Mouse (Mus musculus): ENCODE data around the gene Magi1. TPM values are rescaled to one million over a fixed set of nuclear protein-coding genes. Genes with fewer than 3 reads are reported as not detected.

Magi1 gene
- polyA plus RNA-seq, 1 experiment from 2014 or later, result 19.9 TPM

- no peaks in the 10 kb centered on the region for H3K27me3 ChIP-seq
- H3K4me1 ChIP-seq, result no peaks in the 10 kb centered on the region
- H3K36me3 ChIP-seq, result no peaks in the 10 kb centered on the region
- 72% methylated on average over 2 of the region's 2 CpGs for WGBS
- no peak for ATAC-seq (ENCODE audit: insufficient number of reproducible peaks, insufficient read depth, low FRiP score, low TSS enrichment)
- no peak overlapping the region for H3K4me3 ChIP-seq
- H3K9me3 ChIP-seq, result no peaks in the 10 kb centered on the region
- H3K9ac ChIP-seq, result no peak overlapping the region
- H3K27ac ChIP-seq, result no peak overlapping the region
- H3K4me2 ChIP-seq (replicated peaks), result no peak overlapping the region
Observed at GRCm38 (mm10) chr6:93934700-93935099, 349.0 kb downstream of the Magi1 start.

GRCm38 (mm10) chr6:93924568-93924967 lies 359.1 kb downstream of the Magi1 start:
- no peak overlapping the region for H3K4me2 ChIP-seq (replicated peaks)
- WGBS, result 81% methylated on average over 2 of the region's 2 CpGs
- no peak for ATAC-seq (ENCODE audit: insufficient number of reproducible peaks, insufficient read depth, low FRiP score, low TSS enrichment)

GRCm38 (mm10) chr6:93923972-93924371 lies 359.7 kb downstream of the Magi1 start:
- Histone ChIP-seq H3K27ac (no peak overlapping the region), H3K27me3 (no peaks in the 10 kb centered on the region), H3K9ac (no peak overlapping the region), H3K4me2 (replicated peaks) (no peak overlapping the region), H3K4me1 (peaks cover 10% of the 10 kb centered on the region; the same call in 1 of the 2 replicates), H3K9me3 (no peaks in the 10 kb centered on the region), H3K4me3 (no peak overlapping the region), H3K36me3 (no peaks in the 10 kb centered on the region)
- WGBS, result 36% methylated on average over 3 of the region's 3 CpGs
- ATAC-seq (ENCODE audit: insufficient number of reproducible peaks, insufficient read depth, low FRiP score, low TSS enrichment), result no peak

More at GRCm38 (mm10) chr6:93924568-93924967, 359.1 kb downstream of the Magi1 start:
- Histone ChIP-seq H3K4me3 (no peak overlapping the region), H3K9ac (no peak overlapping the region), H3K27ac (no peak overlapping the region), H3K36me3 (no peaks in the 10 kb centered on the region), H3K4me1 (peaks cover 10% of the 10 kb centered on the region; the same call in 1 of the 2 replicates), H3K27me3 (no peaks in the 10 kb centered on the region), H3K9me3 (no peaks in the 10 kb centered on the region)

- no peaks in the 10 kb centered on the region for H3K27me3 ChIP-seq
- no peak for ATAC-seq (ENCODE audit: insufficient number of reproducible peaks, insufficient read depth, low FRiP score, low TSS enrichment)
- no peaks in the 10 kb centered on the region for H3K36me3 ChIP-seq
- 68% methylated on average over 5 of the region's 5 CpGs for WGBS
- no peak overlapping the region for H3K4me3 ChIP-seq
- H3K9me3 ChIP-seq, result no peaks in the 10 kb centered on the region
- no peak overlapping the region for H3K9ac ChIP-seq
- peaks cover 10% of the 10 kb centered on the region; the same call in 1 of the 2 replicates for H3K4me1 ChIP-seq
- no peak overlapping the region for H3K4me2 ChIP-seq (replicated peaks)
- H3K27ac ChIP-seq, result no peak overlapping the region
Observed at GRCm38 (mm10) chr6:93923351-93923750, 360.4 kb downstream of the Magi1 start.

- Histone ChIP-seq H3K27ac (no peak overlapping the region), H3K4me2 (replicated peaks) (no peak overlapping the region), H3K36me3 (no peaks in the 10 kb centered on the region), H3K4me3 (no peak overlapping the region), H3K4me1 (peaks cover 10% of the 10 kb centered on the region; the same call in 1 of the 2 replicates), H3K27me3 (no peaks in the 10 kb centered on the region), H3K9ac (no peak overlapping the region), H3K9me3 (no peaks in the 10 kb centered on the region)
- no peak for ATAC-seq (ENCODE audit: insufficient number of reproducible peaks, insufficient read depth, low FRiP score, low TSS enrichment)
- 84% methylated on average over 7 of the region's 7 CpGs for WGBS
Observed at GRCm38 (mm10) chr6:93922931-93923330, 360.8 kb downstream of the Magi1 start.

- Histone ChIP-seq H3K9ac (peak overlapping the region; percentile 61), H3K4me3 (peak overlapping the region; percentile 35), H3K9me3 (no peaks in the 10 kb centered on the region), H3K4me2 (replicated peaks) (peak overlapping the region; percentile 63), H3K4me1 (peaks cover 28% of the 10 kb centered on the region), H3K27ac (peak overlapping the region; percentile 92), H3K27me3 (no peaks in the 10 kb centered on the region), H3K36me3 (no peaks in the 10 kb centered on the region)
- ATAC-seq (ENCODE audit: insufficient number of reproducible peaks, insufficient read depth, low FRiP score, low TSS enrichment), result no peak; the same call in 1 of the 2 replicates
- WGBS, result 4% methylated on average over 22 of the region's 22 CpGs
Observed at GRCm38 (mm10) chr6:93913226-93913861, 370.4 kb downstream of the Magi1 start.

- 2% methylated on average over 20 of the region's 20 CpGs for WGBS
- Histone ChIP-seq H3K4me2 (replicated peaks) (peak overlapping the region; percentile 63), H3K4me3 (peak overlapping the region; percentile 35), H3K36me3 (no peaks in the 10 kb centered on the region), H3K4me1 (peaks cover 28% of the 10 kb centered on the region), H3K27me3 (no peaks in the 10 kb centered on the region), H3K27ac (peak overlapping the region; percentile 92), H3K9ac (peak overlapping the region; percentile 61), H3K9me3 (no peaks in the 10 kb centered on the region)
- ATAC-seq (ENCODE audit: insufficient number of reproducible peaks, insufficient read depth, low FRiP score, low TSS enrichment), result peak; percentile 91
Observed at GRCm38 (mm10) chr6:93912582-93913225, 371.0 kb downstream of the Magi1 start.

GRCm38 (mm10) chr6:93912003-93912581 lies 371.6 kb downstream of the Magi1 start:
- ATAC-seq (ENCODE audit: insufficient number of reproducible peaks, insufficient read depth, low FRiP score, low TSS enrichment), result 0 out of 2 replicates have a peak, but pooled peaks have one; percentile 8
- WGBS, result 7% methylated on average over 8 of the region's 8 CpGs
- Histone ChIP-seq H3K27me3 (no peaks in the 10 kb centered on the region), H3K9ac (peak overlapping the region; percentile 61), H3K4me2 (replicated peaks) (peak overlapping the region; percentile 63), H3K4me1 (peaks cover 28% of the 10 kb centered on the region), H3K4me3 (peak overlapping the region; percentile 35), H3K27ac (peak overlapping the region; percentile 92), H3K9me3 (no peaks in the 10 kb centered on the region), H3K36me3 (no peaks in the 10 kb centered on the region)

GRCm38 (mm10) chr6:93911420-93911819 lies 372.3 kb downstream of the Magi1 start:
- no peaks in the 10 kb centered on the region for H3K9me3 ChIP-seq
- H3K4me2 ChIP-seq (replicated peaks), result peak overlapping the region; percentile 63
- H3K9ac ChIP-seq, result no peak overlapping the region
- H3K4me1 ChIP-seq, result peaks cover 28% of the 10 kb centered on the region
- peak overlapping the region; percentile 92; the same call in 1 of the 2 replicates for H3K27ac ChIP-seq
- ATAC-seq (ENCODE audit: insufficient number of reproducible peaks, insufficient read depth, low FRiP score, low TSS enrichment), result no peak
- peak overlapping the region; percentile 35; the same call in 1 of the 2 replicates for H3K4me3 ChIP-seq
- no peaks in the 10 kb centered on the region for H3K36me3 ChIP-seq
- 39% methylated on average over 2 of the region's 2 CpGs for WGBS
- H3K27me3 ChIP-seq, result no peaks in the 10 kb centered on the region

GRCm38 (mm10) chr6:93909976-93910375 lies 373.7 kb downstream of the Magi1 start:
- Histone ChIP-seq H3K4me1 (peaks cover 28% of the 10 kb centered on the region), H3K9ac (no peak overlapping the region), H3K4me3 (no peak overlapping the region), H3K4me2 (replicated peaks) (no peak overlapping the region), H3K9me3 (no peaks in the 10 kb centered on the region), H3K27ac (no peak overlapping the region), H3K36me3 (no peaks in the 10 kb centered on the region), H3K27me3 (no peaks in the 10 kb centered on the region)
- 80% methylated on average over 4 of the region's 4 CpGs for WGBS
- ATAC-seq (ENCODE audit: insufficient number of reproducible peaks, insufficient read depth, low FRiP score, low TSS enrichment), result no peak

GRCm38 (mm10) chr6:93904987-93905386 lies 378.7 kb downstream of the Magi1 start:
- H3K4me3 ChIP-seq, result no peak overlapping the region
- WGBS, result 82% methylated on average over 2 of the region's 2 CpGs
- no peaks in the 10 kb centered on the region for H3K4me1 ChIP-seq
- H3K9ac ChIP-seq, result no peak overlapping the region
- H3K4me2 ChIP-seq (replicated peaks), result no peak overlapping the region
- no peak for ATAC-seq (ENCODE audit: insufficient number of reproducible peaks, insufficient read depth, low FRiP score, low TSS enrichment)
- H3K9me3 ChIP-seq, result no peaks in the 10 kb centered on the region
- no peaks in the 10 kb centered on the region for H3K27me3 ChIP-seq
- H3K27ac ChIP-seq, result no peak overlapping the region
- H3K36me3 ChIP-seq, result no peaks in the 10 kb centered on the region

GRCm38 (mm10) chr6:93902239-93902638 lies 381.5 kb downstream of the Magi1 start:
- Histone ChIP-seq H3K4me2 (replicated peaks) (no peak overlapping the region), H3K27ac (no peak overlapping the region), H3K9ac (no peak overlapping the region), H3K36me3 (no peaks in the 10 kb centered on the region), H3K4me3 (no peak overlapping the region), H3K27me3 (no peaks in the 10 kb centered on the region), H3K9me3 (no peaks in the 10 kb centered on the region), H3K4me1 (no peaks in the 10 kb centered on the region)
- WGBS, result 83% methylated on average over 2 of the region's 2 CpGs
- ATAC-seq (ENCODE audit: insufficient number of reproducible peaks, insufficient read depth, low FRiP score, low TSS enrichment), result no peak

Measured in embryonic facial prominence, embryonic 12.5 days (tissue).